Mouse (Mus musculus): ENCODE results near the gene Laptm5. TPM values are rescaled to one million over a fixed set of nuclear protein-coding genes. Genes with fewer than 3 reads are reported as not detected.
A peak's percentile ranks its signal among the peaks of the same experiment; 100 is the strongest.

Laptm5 gene
- polyA plus RNA-seq, 1 experiment from 2014 or later: not detected

DNA sequence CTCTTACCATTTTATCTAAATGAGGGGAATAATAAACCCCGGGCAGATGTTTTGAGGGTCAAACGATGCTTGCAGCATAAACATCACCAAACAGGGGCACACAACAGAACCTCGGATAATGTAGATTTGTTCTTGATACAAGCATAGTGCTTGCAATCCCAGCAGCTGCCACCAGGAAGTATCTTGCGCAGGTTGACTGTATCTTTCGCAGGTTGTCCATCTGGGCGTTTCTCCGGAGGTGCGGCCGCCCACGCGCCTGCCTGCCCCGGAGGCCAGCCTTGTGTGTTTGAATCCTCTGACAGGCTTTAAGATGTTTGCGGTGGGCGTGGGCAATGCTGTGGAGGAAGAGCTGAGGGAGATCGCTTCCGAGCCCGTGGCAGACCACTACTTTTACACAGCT, 39.6 kb downstream of the Laptm5 start:
- TF ChIP-seq CTCF (IDR thresholded peaks at IDR 0.05): no peak
- in situ Hi-C loops (cut with MboI; ENCODE audit: low pct_unique_long_range_greater_than_20kb): no loop called here
- ChIA-PET CTCF (no interaction called here), POLR2A (no interaction called here)
- ATAC-seq (no peak), DNase-seq (ENCODE audit: low read depth, low spot score) (no peak)
- H3K27me3 ChIP-seq: peaks cover 29% of the 10 kb centered on the region

- no peak for ATAC-seq
- peaks cover 26% of the 10 kb centered on the region for H3K27me3 ChIP-seq
- CTCF ChIA-PET: no interaction called here
Measured at GRCm38 (mm10) chr4:130957156-130957555, 44.2 kb downstream of the Laptm5 start.

DNA sequence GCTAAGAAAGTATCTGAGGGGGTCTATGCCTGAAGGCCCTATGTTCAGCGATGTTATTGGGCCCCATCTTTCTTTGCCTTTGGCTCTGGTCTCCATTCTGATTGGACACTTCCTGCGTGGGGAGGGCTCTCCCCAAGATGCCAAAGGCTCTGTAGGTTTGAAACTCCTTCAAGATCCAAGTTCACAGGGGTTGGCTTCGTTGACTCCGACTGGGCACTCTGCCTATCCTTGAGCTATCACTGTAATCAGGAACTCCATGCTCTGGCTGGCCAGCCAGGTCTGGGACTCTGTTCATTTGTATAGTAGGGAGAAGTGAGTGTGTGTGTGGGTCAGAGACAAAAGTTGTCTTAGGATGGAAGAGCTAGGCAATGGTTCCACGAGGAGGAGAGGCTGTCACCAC, 45.9 kb downstream of the Laptm5 start:
- peaks cover 19% of the 10 kb centered on the region for H3K27me3 ChIP-seq
- ChIA-PET CTCF (no interaction called here), POLR2A (no interaction called here)
- ATAC-seq (no peak), DNase-seq (ENCODE audit: low read depth, low spot score) (no peak)
- in situ Hi-C loops (cut with MboI; ENCODE audit: low pct_unique_long_range_greater_than_20kb): loop anchor here (5.0 kb wide), 1 partner anchor 878 kb away; the partner anchor contains the start of gene Ptpru
- no peak for TF ChIP-seq CTCF (IDR thresholded peaks at IDR 0.05)

More at GRCm38 (mm10) chr4:130957156-130957555, 44.2 kb downstream of the Laptm5 start:
- TF ChIP-seq CTCF (IDR thresholded peaks at IDR 0.05): no peak
- POLR2A ChIA-PET: no interaction called here
- in situ Hi-C loops (cut with MboI; ENCODE audit: low pct_unique_long_range_greater_than_20kb): loop anchor here (5.0 kb wide), 1 partner anchor 880 kb away; the partner anchor contains the start of gene Ptpru
- DNase-seq (ENCODE audit: low read depth, low spot score): no peak

GRCm38 (mm10) chr4:130959678-130960077, 46.8 kb downstream of the Laptm5 start:
- no peak for TF ChIP-seq CTCF (IDR thresholded peaks at IDR 0.05)

GRCm38 (mm10) chr4:130960118-130960734, 47.3 kb downstream of the Laptm5 start:
- TF ChIP-seq CTCF (IDR thresholded peaks at IDR 0.05): peak; percentile 85
- peaks cover 13% of the 10 kb centered on the region for H3K27me3 ChIP-seq
- ChIA-PET POLR2A (no interaction called here), CTCF (interaction anchor here (0.8 to 1.1 kb wide), 5 partner anchors 9 to 531 kb away, joined by 3 read pairs; no protein-coding TSS in a partner anchor)
- in situ Hi-C loops (cut with MboI; ENCODE audit: low pct_unique_long_range_greater_than_20kb): loop anchor here (10.0 kb wide), 1 partner anchor 535 kb away; no protein-coding TSS in a partner anchor
- DNase-seq (ENCODE audit: low read depth, low spot score): no peak
- no peak for ATAC-seq

More at GRCm38 (mm10) chr4:130959678-130960077, 46.8 kb downstream of the Laptm5 start:
- peaks cover 16% of the 10 kb centered on the region for H3K27me3 ChIP-seq
- POLR2A ChIA-PET: no interaction called here
- CTCF ChIA-PET: interaction anchor here (0.8 to 1.1 kb wide), 5 partner anchors 8 to 532 kb away, joined by 3 read pairs; no protein-coding TSS in a partner anchor
- in situ Hi-C loops (cut with MboI; ENCODE audit: low pct_unique_long_range_greater_than_20kb): loop anchor here (5.0 to 10.0 kb wide), 2 partner anchors 535 to 878 kb away; partner anchors contain the start of gene Ptpru
- DNase-seq (ENCODE audit: low read depth, low spot score) (no peak), ATAC-seq (no peak)

GRCm38 (mm10) chr4:130971278-130971677, 58.4 kb downstream of the Laptm5 start:
- DNase-seq (ENCODE audit: low read depth, low spot score) (no peak), ATAC-seq (no peak)
- ChIA-PET CTCF (no interaction called here), POLR2A (no interaction called here)
- TF ChIP-seq CTCF (IDR thresholded peaks at IDR 0.05): no peak
- H3K27me3 ChIP-seq: peaks cover 5% of the 10 kb centered on the region
- in situ Hi-C loops (cut with MboI; ENCODE audit: low pct_unique_long_range_greater_than_20kb): no loop called here

DNA sequence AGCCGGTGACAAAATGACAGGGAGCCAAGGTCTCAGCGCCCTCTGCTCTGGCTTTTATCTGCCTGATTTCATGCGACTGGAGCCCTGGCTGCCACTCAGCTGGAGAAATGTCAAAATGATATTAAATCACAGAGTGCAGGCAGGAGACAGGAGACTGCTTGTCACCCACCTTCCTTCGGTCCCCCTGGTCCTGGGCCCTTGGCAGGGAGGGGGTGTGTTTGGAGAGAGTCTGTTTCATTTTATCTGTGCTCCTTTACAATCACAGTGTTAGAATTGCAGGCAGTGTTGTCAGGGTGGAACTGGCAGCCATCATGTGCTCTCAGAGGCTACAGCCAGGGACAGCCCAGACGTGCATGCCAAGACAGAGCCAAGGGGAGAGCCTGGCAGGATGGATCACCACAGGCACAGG, 59.5 kb downstream of the Laptm5 start:
- in situ Hi-C loops (cut with MboI; ENCODE audit: low pct_unique_long_range_greater_than_20kb): no loop called here
- TF ChIP-seq CTCF (IDR thresholded peaks at IDR 0.05): no peak
- CTCF ChIA-PET: no interaction called here
- peaks cover 9% of the 10 kb centered on the region for H3K27me3 ChIP-seq
- DNase-seq (ENCODE audit: low read depth, low spot score) (no peak), ATAC-seq (no peak)
- POLR2A ChIA-PET: no interaction called here

- in situ Hi-C loops (cut with MboI; ENCODE audit: low pct_unique_long_range_greater_than_20kb): no loop called here
- no peak for TF ChIP-seq CTCF (IDR thresholded peaks at IDR 0.05)
- POLR2A ChIA-PET: no interaction called here
- CTCF ChIA-PET: no interaction called here
- H3K27me3 ChIP-seq: peaks cover 18% of the 10 kb centered on the region
- ATAC-seq: no peak
- no peak for DNase-seq (ENCODE audit: low read depth, low spot score)
Measured at GRCm38 (mm10) chr4:130973332-130974263, 60.7 kb downstream of the Laptm5 start.

GRCm38 (mm10) chr4:130978981-130979380, 66.1 kb downstream of the Laptm5 start:
- TF ChIP-seq CTCF (IDR thresholded peaks at IDR 0.05): no peak
- ChIA-PET POLR2A (no interaction called here), CTCF (no interaction called here)
- no peak for DNase-seq (ENCODE audit: low read depth, low spot score)
- H3K27me3 ChIP-seq: peaks cover 24% of the 10 kb centered on the region
- no peak for ATAC-seq
- in situ Hi-C loops (cut with MboI; ENCODE audit: low pct_unique_long_range_greater_than_20kb): no loop called here

- in situ Hi-C loops (cut with MboI; ENCODE audit: low pct_unique_long_range_greater_than_20kb): no loop called here
- TF ChIP-seq CTCF (IDR thresholded peaks at IDR 0.05): no peak
- POLR2A ChIA-PET: interaction anchor here (0.6 kb wide), 1 partner anchor 369 kb away, joined by 4 read pairs; no protein-coding TSS in a partner anchor
- DNase-seq (ENCODE audit: low read depth, low spot score) (no peak), ATAC-seq (no peak)
- peaks cover 8% of the 10 kb centered on the region for H3K27me3 ChIP-seq
- CTCF ChIA-PET: no interaction called here
Measured at GRCm38 (mm10) chr4:130984416-130985182, 71.7 kb downstream of the Laptm5 start.

Other genes starting within 250 kb of the Laptm5 start
- gene Pum1, start 249.8 kb upstream of the Laptm5 start, polyA plus RNA-seq (2021): 49.6 TPM
- gene Sdc3, start 120.6 kb upstream of the Laptm5 start, polyA plus RNA-seq (2021): 39.8 TPM
- not detected for gene Matn1, start 31.3 kb downstream of the Laptm5 start, polyA plus RNA-seq (2021)

Measured in Patski (cell line).